Mouse (Mus musculus) limb, embryonic 15.5 days (tissue): ENCODE results near the gene Mid1. TPM values are rescaled to one million over a fixed set of nuclear protein-coding genes. Genes with fewer than 3 reads are reported as not detected.
"Not testable (repeated sequence)": the region's sequence is repeated elsewhere in the genome, so short reads cannot be mapped to it uniquely, and the experiment has no call there.

Experiments
- ATAC-seq: fragments of 200-750 bp; cut with Nextera tagmentation; 2 replicates; pipeline ENCODE4 v1.8.0; 2017; ENCODE audit warnings: low read depth, moderate TSS enrichment; ENCODE audit not compliant: insufficient number of reproducible peaks, low FRiP score, low TSS enrichment
- H3K27ac ChIP-seq: fragments of 300-500 bp; sonication (generic); 2 replicates; pipeline ENCODE4 v1.5.1; 2015; ENCODE audit warnings: moderate library complexity, mild to moderate bottlenecking, inconsistent platforms
- H3K27me3 ChIP-seq: fragments of 300-500 bp; sonication (generic); 2 replicates; pipeline ENCODE4 v1.6.1; 2015; ENCODE audit warnings: inconsistent platforms
- H3K36me3 ChIP-seq: fragments of 300-500 bp; sonication (generic); 2 replicates; pipeline ENCODE4 v1.6.1; 2015; ENCODE audit warnings: inconsistent platforms
- H3K4me1 ChIP-seq: fragments of 300-500 bp; sonication (generic); 2 replicates; pipeline ENCODE4 v1.6.1; 2015; ENCODE audit warnings: inconsistent platforms
- H3K4me2 ChIP-seq: fragments of 300-500 bp; sonication (generic); 2 replicates; pipeline ENCODE4 v1.6.1; 2015; ENCODE audit warnings: mild to moderate bottlenecking, inconsistent platforms
- H3K4me3 ChIP-seq: fragments of 300-500 bp; sonication (generic); 2 replicates; pipeline ENCODE4 v1.5.1; 2015; ENCODE audit warnings: mild to moderate bottlenecking, inconsistent platforms
- H3K9ac ChIP-seq: fragments of 300-500 bp; sonication (generic); 2 replicates; pipeline ENCODE4 v1.6.1; 2015; ENCODE audit warnings: inconsistent platforms
- H3K9me3 ChIP-seq: fragments of 300-500 bp; sonication (generic); 2 replicates; pipeline ENCODE4 v1.6.1; 2016; ENCODE audit warnings: inconsistent platforms
- WGBS: fragments of 180-500 bp; shearing (Covaris S2); methylation state at CpG from one replicate; pipeline ENCODE4 v1.1.7; 2015; 5-methylcytosine and 5-hydroxymethylcytosine counted together
- polyA plus RNA-seq: library from polyadenylated mRNA; unstranded; fragments of >200 nt; fragmentation: Nextera tagmentation; extraction: Ambion mirVana; gene quantifications from 2 replicates; pipeline ENCODE4 v1.2.1, GENCODE M21; 2015

Gene Mid1
- polyA plus RNA-seq, 1 experiment from 2014 or later: 9.7 TPM

DNA sequence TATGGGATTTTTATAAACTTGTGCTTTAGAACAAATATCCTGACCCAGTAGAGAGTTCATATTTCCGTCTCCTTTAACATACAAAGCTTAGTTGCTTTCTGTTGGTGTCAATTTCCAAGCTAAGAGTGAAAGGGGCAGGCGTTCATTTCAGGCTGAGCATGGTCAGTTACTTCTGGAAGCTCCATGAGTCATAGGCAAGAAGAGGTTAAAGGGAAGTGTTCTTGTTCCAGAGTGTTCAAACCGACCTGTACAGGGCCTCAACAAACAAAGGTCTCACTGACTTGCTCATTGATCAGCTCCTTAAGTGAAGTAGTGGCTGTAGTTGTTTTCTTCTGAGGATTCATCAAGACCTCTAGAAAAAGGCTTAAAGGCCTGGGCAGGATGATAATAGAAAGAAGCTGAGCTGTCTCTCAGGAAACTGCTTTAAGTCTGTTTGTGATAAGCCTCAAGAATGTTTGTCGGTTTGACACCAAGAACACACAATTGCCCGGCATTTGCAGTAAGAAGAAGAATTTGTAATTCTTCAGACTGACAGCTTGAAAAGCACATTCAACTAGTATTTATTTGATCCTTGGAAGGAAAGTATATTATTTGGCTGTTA, 252.2 kb downstream of the Mid1 start:
- H3K4me2 ChIP-seq: no peak overlapping the region
- peaks cover 2% of the 10 kb centered on the region; the same call in 1 of the 2 replicates for H3K4me1 ChIP-seq
- 50% methylated on average over 5 of the region's 5 CpGs for WGBS
- no peak for ATAC-seq
- no peak overlapping the region for H3K4me3 ChIP-seq
- no peaks in the 10 kb centered on the region for H3K9me3 ChIP-seq
- H3K36me3 ChIP-seq: no peaks in the 10 kb centered on the region
- no peak overlapping the region for H3K9ac ChIP-seq
- no peaks in the 10 kb centered on the region for H3K27me3 ChIP-seq
- H3K27ac ChIP-seq: no peak overlapping the region

- WGBS: 75% methylated on average over 4 of the region's 4 CpGs
- Histone ChIP-seq H3K4me2 (no peak overlapping the region), H3K9ac (no peak overlapping the region), H3K4me3 (no peak overlapping the region), H3K27me3 (no peaks in the 10 kb centered on the region), H3K9me3 (no peaks in the 10 kb centered on the region), H3K4me1 (peaks cover 2% of the 10 kb centered on the region; the same call in 1 of the 2 replicates), H3K27ac (no peak overlapping the region), H3K36me3 (no peaks in the 10 kb centered on the region)
- ATAC-seq: no peak
Observed at GRCm38 (mm10) chrX:169940531-169940930, 255.5 kb downstream of the Mid1 start.

GRCm38 (mm10) chrX:169950596-169950995, 265.6 kb downstream of the Mid1 start:
- Histone ChIP-seq H3K27ac (no peak overlapping the region), H3K4me3 (no peak overlapping the region), H3K4me1 (no peaks in the 10 kb centered on the region), H3K9ac (no peak overlapping the region), H3K4me2 (no peak overlapping the region), H3K36me3 (no peaks in the 10 kb centered on the region), H3K27me3 (no peaks in the 10 kb centered on the region), H3K9me3 (no peaks in the 10 kb centered on the region)
- no peak for ATAC-seq
- 54% methylated on average over 1 of the region's 1 CpGs for WGBS

DNA sequence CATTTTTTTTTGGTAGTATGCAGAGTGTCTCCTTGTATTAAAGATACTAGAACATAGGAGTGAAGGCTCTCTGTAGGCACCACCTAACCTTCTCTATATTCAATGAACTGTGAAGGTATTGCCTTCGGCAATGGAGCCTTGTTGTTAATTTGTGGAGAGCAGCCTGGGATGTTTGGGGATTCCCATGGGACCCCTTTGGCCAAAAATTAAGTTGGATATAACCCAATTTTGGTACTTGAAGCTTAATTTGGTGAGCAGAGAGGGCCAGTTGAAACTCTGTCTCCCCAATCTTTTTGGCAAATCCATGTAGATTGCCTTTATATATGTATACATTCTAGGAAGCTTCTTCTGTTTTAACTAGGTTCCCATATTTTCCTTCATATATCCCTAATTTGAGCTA, 284.3 kb downstream of the Mid1 start:
- Histone ChIP-seq H3K36me3 (peaks cover 4% of the 10 kb centered on the region; the same call in 1 of the 2 replicates), H3K4me3 (no peak overlapping the region), H3K27me3 (no peaks in the 10 kb centered on the region), H3K4me1 (no peaks in the 10 kb centered on the region), H3K27ac (no peak overlapping the region), H3K4me2 (no peak overlapping the region), H3K9ac (no peak overlapping the region), H3K9me3 (no peaks in the 10 kb centered on the region)
- no peak for ATAC-seq
- 83% methylated on average over 1 of the region's 1 CpGs for WGBS

DNA sequence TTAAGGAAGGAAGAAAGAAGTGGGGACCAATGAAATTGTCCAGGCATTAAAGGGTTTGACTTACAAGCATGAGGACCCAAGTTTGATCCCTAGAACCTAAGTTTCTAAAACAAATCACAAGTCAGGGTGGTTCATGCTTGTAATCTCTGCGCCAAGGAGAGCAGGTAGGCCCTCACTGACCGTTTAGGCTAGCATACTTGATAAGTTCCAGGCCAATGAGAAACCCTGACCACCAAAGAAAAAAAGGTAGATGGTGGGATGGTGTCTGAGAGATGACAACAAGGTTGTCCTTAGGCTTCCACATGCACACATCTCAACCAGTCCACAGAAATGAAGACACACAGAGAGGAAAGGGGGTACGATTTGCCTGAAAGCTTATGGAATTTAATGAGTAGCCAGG, 284.8 kb downstream of the Mid1 start:
- not testable (repeated sequence) for H3K9ac ChIP-seq, H3K4me3 ChIP-seq, H3K27ac ChIP-seq, H3K27me3 ChIP-seq, H3K4me2 ChIP-seq, H3K4me1 ChIP-seq, H3K9me3 ChIP-seq, H3K36me3 ChIP-seq
- peak; percentile 50; the same call in 1 of the 2 replicates for ATAC-seq
- WGBS: 87% methylated on average over 3 of the region's 3 CpGs

GRCm38 (mm10) chrX:169970546-169970945, 285.5 kb downstream of the Mid1 start:
- not testable (repeated sequence) for H3K9ac ChIP-seq, H3K4me3 ChIP-seq, H3K27me3 ChIP-seq, ATAC-seq, H3K36me3 ChIP-seq, H3K27ac ChIP-seq, H3K9me3 ChIP-seq, H3K4me1 ChIP-seq, H3K4me2 ChIP-seq
- 87% methylated on average over 7 of the region's 7 CpGs for WGBS

- 86% methylated on average over 6 of the region's 6 CpGs for WGBS
- not testable (repeated sequence) for H3K9ac ChIP-seq, H3K4me2 ChIP-seq, H3K9me3 ChIP-seq, H3K4me3 ChIP-seq, H3K27me3 ChIP-seq, H3K36me3 ChIP-seq, H3K4me1 ChIP-seq, H3K27ac ChIP-seq, ATAC-seq
Observed at GRCm38 (mm10) chrX:169971562-169971961, 286.6 kb downstream of the Mid1 start.

DNA sequence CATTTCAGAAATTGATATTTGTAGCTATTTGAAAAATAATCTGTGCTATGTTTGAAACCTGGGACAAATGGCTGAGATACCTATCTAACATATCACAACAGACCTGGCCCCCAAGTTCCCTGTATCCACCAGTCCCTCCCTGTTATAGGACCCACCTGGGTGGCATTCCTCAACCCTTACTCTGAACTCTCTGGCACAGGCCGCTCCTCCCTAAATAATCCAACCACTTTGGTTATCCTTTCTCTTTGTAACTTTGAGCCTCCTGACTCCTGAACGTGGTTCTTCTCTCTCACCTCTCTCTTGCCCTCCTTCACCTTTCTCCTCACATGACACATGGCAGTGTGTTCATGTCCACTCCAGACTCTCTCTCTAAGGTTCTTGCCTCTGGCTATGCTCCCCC, 287.1 kb downstream of the Mid1 start:
- not testable (repeated sequence) for H3K27ac ChIP-seq, H3K9ac ChIP-seq, H3K4me3 ChIP-seq, H3K9me3 ChIP-seq, H3K4me1 ChIP-seq, H3K36me3 ChIP-seq, H3K27me3 ChIP-seq, H3K4me2 ChIP-seq
- WGBS: 71% methylated on average over 2 of the region's 2 CpGs
- ATAC-seq: peak; percentile 31; the same call in 1 of the 2 replicates

GRCm38 (mm10) chrX:169972791-169973494, 287.9 kb downstream of the Mid1 start:
- H3K27ac ChIP-seq, H3K4me3 ChIP-seq, H3K9ac ChIP-seq, ATAC-seq, H3K4me1 ChIP-seq, H3K9me3 ChIP-seq, H3K4me2 ChIP-seq, H3K27me3 ChIP-seq, H3K36me3 ChIP-seq: not testable (repeated sequence)
- 67% methylated on average over 6 of the region's 6 CpGs for WGBS

GRCm38 (mm10) chrX:169973806-169974205, 288.8 kb downstream of the Mid1 start:
- not testable (repeated sequence) for ATAC-seq, H3K4me1 ChIP-seq, H3K4me2 ChIP-seq, H3K4me3 ChIP-seq, H3K9ac ChIP-seq, H3K9me3 ChIP-seq, H3K27me3 ChIP-seq, H3K27ac ChIP-seq
- WGBS: 62% methylated on average over 3 of the region's 3 CpGs
- peaks cover 12% of the 10 kb centered on the region; the same call in 1 of the 2 replicates for H3K36me3 ChIP-seq

DNA sequence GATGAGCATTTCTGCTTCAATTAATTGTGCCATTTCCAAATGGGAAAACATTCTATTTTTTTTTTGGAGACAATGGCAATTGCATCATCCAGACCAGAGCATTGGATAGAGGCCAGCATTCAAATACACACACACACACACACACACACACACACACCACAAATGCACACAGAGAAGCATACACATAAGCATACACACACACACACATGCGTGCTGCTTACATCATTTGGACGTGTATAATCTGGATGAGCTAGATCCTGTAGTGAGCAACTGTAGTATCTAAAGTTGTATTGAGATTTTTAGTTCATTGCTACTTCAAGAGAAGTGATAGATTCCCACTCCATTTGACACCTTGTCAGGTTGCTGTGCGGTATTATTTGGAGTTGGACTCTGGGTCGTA, 289.5 kb downstream of the Mid1 start:
- H3K9me3 ChIP-seq, ATAC-seq, H3K9ac ChIP-seq, H3K4me2 ChIP-seq, H3K4me3 ChIP-seq, H3K27me3 ChIP-seq, H3K4me1 ChIP-seq: not testable (repeated sequence)
- Histone ChIP-seq H3K36me3 (peaks cover 14% of the 10 kb centered on the region; the same call in 1 of the 2 replicates), H3K27ac (0 out of 2 replicates have a peak overlapping the region, but pooled peaks have one; percentile 2)
- WGBS: 54% methylated on average over 4 of the region's 4 CpGs

DNA sequence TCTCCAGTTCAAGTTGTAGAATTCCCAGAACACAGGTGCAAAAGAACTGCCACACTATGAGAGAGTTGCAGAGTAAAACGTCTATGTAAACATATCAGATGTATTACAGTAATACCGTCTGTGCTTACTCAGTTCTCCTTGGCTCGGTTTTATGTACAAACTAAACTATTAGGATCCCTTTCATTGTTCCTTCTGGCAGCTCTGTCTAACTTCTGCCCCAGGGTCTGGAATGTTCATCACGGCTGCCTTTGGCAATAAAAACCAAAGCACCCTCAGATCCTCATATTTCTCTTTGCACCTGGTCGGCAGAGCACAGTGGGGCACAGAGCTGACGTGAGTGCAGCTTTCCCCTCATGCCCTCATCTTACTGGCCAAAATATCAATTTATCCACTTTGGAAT, 290.0 kb downstream of the Mid1 start:
- not testable (repeated sequence) for ATAC-seq, H3K9me3 ChIP-seq
- 39% methylated on average over 6 of the region's 6 CpGs for WGBS

More for the DNA sequence above, 290.0 kb downstream of the Mid1 start:
- not testable (repeated sequence) for H3K4me3 ChIP-seq, H3K4me2 ChIP-seq, H3K27me3 ChIP-seq, H3K9ac ChIP-seq, H3K4me1 ChIP-seq
- Histone ChIP-seq H3K27ac (peak overlapping the region; percentile 2; the same call in 1 of the 2 replicates), H3K36me3 (peaks cover 15% of the 10 kb centered on the region; the same call in 1 of the 2 replicates)
